Mouse (Mus musculus) megakaryocyte, adult 5-6 weeks (primary cell): ENCODE results near the gene Zfp689. TPM values are rescaled to one million over a fixed set of nuclear protein-coding genes. Genes with fewer than 3 reads are reported as not detected.
A peak's percentile ranks its signal among the peaks of the same experiment; 100 is the strongest.
"Not testable (repeated sequence)": the region's sequence is repeated elsewhere in the genome, so short reads cannot be mapped to it uniquely, and the experiment has no call there.

Experiments
- ATAC-seq: 2 replicates; pipeline ENCODE4 v1.8.0; 2016; ENCODE audit warnings: mild to moderate bottlenecking, inconsistent platforms; ENCODE audit not compliant: poor library complexity, severe bottlenecking
- total RNA-seq, 2 experiments: library from RNA; stranded (forward) in 1 of 2; stranded (reverse) in 1 of 2; fragments of 153-499, 151-499 nt in 1 of 2; fragments of 221-1000, 200-1000 nt in 1 of 2; gene quantifications; 2 replicates each; pipeline versions ENCODE4 v1.2.3 to v1.2.4; 2015 to 2017

Zfp689 gene
- total RNA-seq (2015) (1.2 and 1.6 TPM in 2 replicates), total RNA-seq (2017) (1.4 and 1.8 TPM in 2 replicates)

DNA sequence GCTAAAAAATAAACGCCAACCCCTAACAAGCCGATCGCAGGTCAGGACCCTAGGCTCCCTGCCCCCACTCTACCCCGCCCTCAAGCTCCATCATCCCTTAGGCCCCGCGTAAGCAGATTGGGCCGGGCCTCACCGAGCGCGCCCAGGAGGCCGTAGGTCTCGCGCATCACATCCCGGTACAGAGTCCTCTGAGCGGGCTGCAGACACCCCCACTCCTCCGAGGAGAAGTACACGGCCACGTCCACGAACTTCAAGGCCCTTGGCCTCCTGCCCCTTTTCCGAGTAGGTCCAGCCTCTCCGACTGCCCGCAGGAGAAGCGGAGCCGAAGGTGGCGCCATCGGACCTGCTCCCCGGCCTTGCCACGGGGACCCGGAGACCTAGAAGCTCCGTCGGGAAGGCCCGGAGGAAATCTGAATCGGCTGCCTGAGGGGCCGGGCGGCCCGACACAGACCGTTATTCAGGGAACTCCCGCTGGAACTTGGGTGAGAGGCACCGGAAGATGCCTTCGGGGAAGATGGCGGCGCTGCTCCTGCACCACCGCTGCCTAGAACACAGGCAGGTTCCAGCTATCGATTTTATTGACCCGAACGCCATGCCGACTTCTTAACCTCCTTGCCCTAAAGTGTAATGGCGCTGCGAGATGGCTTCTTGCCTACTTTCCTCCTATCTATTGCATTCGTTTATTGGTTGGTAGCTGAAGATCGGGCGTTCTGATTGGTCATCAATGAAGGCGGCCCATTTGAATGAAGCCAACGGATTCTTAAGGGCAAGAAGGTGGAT, at the start of gene Zfp689:
Zfp689 (minus strand) TSS at position 638 of the 780 bp plus-strand sequence.
- ATAC-seq: peak; percentile 96

DNA sequence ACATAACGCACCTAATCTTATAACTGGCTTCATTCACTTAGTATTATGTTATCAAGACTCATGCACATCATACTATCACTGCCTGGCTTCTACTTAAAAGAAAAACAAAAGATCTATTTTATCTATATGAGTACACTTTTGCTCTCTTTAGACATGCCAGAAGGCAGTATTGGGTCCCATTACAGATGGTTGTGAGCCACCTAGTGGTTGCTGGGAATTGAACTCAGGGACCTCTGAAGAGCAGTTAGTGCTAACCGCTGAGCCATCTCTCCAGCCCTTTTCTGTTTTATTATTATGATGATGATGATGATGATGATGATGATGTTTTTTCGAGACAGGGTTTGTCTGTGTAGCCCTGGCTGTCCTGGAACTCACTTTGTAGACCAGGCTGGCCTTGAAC, 49.4 kb upstream of the Zfp689 start:
- peak; percentile 30; the same call in 1 of the 2 replicates for ATAC-seq

DNA sequence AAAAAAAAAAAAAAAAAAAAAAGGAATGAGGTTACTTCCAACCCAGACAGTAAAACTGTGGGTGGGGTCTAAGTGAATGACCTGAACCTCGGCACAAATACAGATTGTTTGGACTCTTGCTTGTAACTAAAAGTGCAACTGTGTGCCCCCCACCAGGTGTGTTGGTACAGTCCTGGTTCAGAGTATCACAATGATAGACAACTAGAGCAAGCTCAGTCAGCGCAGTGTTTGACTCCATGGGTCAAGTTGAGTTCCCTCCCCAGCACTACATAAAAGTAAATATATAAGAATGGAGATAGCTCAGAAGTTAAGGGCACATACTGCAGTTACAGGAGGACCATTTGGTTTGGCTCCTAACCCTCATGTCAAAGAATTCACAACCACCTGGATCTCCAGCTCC, 48.4 kb upstream of the Zfp689 start:
- no peak for ATAC-seq

DNA sequence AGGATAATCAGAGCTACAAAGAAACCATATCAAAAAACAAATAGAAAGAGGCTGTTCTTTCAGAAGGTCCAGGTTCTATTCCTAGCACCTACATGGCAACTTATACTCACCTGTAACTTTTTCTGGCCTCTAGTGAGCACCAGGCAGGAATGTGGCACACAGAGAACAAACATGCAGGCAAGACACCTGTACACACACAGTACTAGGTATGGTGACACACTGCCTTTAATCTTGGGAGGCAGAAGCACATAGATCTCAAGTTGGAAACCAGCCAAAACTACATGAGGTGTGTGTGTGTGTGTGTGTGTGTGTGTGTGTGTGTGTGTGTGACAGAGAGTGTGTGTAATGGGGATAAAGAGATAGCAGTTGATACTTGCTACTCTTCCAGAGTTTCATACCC, 45.7 kb upstream of the Zfp689 start:
- ATAC-seq: no peak

DNA sequence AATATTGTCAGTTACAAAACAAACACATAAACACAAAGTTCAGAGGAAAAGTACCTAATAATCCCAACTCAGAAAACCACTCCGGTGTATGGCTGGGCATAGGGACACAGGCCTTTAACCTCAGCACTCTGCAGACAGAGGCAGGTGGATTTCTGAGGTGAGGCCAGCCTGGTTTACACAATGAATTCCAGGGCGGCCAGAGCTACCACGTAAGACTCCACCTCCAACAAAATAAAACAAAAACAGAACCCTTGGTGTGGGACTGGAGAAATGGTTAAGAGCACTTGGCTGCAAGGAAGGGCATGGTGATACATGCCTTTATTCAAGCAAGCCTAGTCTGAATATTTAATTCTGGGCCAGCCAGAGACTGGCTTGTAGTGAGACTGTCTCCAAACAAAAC, 42.9 kb upstream of the Zfp689 start:
- ATAC-seq: no peak

DNA sequence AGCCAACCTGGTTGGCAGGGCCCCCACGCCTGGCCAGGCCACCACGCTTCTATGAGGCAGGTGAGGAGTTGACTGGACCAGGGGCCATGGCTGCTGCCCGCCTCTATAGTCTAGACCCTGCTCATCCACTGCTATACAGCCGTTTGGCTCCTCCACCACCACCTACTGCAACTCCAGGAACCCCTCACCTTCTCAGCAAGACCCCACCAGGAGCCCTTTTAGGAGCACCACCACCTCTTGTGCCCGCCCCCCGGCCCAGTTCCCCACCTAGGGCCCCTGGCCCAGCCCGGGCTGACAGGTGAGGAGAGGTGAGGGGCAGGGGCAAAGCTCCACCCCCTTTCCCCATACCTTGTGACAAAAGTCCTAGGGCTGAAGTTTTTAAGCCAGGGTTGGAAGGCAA, 41.0 kb upstream of the Zfp689 start:
- no peak for ATAC-seq

DNA sequence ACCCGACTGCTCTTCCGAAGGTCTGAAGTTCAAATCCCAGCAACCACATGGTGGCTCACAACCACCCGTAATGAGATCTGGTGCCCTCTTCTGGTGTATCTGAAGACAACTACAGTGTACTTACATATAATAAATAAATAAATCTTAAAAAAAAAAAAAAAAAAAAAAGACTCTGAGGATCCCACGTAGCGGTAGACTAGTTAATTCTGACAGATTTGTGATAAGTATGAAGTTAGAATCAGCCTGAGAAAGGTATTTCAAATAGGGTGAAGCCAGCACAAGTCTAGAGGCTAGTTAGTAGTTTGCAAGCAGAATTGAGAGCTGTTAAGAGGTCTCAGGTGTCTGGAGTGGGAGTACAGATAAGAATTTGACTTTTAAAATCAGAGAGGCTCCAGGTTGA, 39.4 kb upstream of the Zfp689 start:
- ATAC-seq: not testable (repeated sequence)

DNA sequence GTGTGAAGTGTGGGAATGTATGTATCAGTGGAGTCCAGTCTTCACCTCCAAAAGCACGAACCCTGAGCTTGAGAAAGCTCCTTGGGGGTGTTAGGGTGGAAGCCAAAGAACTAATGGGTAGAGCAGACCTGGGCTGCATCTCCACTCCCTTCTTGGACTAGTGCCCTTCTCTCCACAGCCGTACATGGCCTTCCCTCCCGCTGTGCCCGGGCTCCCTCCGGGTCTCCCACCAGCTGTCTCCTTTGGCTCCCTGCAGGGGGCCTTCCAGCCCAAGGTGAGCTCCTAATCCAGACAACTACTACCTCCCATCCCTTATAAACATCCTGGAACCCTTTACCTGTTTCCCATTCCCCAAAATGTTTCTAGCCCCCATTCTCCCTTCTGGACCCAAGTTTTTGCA, 36.5 kb upstream of the Zfp689 start:
- ATAC-seq: no peak

DNA sequence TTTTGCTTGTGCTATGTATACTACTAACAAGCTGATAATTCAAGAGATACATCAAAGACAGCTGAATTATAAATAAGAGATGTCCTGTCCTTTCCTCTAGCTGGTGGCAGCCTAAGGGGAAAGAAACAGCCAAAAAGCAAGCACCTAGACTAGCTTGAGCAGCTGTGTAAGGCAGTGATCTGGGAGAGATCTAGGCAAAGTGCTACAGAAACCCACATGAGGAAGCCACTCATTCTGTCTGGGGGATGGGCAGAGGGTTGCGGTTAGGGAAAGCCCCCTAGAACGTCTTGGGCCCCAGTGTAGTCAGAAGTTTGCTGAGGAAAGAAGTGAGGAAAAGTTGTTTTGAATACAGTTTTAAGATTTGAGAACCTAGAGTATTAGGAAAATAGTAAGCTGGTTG, 31.4 kb upstream of the Zfp689 start:
- no peak for ATAC-seq

DNA sequence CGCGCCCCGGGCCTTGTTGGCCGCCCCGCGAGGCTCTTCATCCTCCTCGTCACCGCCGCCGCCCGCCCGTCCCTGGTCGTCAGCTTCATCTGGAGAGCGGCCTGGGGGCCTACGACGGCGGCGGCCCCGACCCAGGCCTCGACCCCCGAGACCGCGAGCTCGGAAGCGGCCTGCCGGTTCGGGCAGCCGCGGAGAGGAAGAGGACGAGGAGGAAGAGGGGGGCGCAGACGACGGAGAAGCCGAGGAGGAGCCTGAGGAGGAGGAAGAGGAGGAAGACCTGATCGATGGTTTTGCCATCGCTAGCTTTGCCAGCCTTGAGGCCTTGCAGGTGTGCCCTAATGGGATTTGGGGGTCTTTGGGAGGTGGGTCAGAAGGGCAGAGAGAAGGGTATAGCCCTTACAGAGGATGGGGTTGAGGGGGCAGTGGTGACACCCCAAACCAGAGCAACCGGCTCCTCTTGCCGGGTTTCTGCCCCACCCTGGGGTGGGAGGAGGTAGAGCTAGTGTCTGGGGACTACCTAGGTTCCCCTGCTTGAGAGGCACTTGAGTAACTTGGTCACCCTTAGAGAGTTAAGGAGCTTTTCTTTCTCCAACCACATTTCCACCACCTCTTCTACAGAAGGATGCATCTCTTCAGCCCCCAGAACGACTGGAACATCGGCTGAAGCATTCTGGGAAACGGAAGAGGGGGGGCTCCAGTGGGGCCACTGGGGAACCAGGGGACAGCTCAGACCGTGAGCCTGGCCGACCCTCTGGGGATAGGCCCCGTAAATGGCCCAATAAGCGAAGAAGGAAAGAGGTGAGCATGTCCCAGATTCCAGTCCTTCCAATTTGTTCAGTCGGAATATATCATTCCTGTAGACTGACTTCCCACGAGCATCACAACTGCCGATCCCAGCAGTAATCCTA, 30.6 kb upstream of the Zfp689 start:
- no peak for ATAC-seq

DNA sequence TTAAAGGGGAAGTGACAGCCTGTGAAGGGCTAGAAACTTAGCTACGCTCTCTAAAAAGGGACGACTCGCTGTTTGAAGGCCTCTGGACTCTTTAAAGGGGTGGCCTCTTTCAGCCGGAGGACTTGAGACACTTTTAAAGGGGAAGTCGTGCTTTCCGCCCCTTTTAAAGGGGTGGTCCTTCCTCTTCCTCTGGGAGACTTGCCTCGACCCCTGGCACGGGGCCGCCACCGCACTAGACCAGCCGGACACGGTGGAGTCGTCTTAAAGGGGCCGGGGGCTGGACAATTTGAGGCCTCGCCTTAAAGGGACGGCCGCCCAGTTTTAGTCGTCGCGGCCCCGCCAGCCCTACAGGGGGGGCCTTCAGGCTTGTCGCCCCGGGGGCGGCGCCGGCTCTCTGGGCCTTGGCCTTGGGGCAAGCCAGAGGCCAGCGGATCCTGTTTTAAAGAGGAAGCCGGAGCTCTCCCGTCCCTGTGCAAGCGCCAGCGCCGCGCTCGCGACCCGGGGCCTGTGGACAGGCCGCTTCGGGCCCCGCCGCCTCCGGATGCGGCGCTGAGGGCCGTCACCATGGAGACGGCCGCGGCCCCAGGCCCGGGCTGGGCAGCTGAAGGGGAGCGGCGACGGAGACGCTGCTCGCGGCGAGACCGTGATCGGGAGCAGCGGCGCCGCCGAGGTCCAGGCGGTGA, 29.8 kb upstream of the Zfp689 start, which contains the start of gene Fbrs:
Fbrs (plus strand) TSS at position 565 of the 683 bp plus-strand sequence.
- peak; percentile 49 for ATAC-seq

DNA sequence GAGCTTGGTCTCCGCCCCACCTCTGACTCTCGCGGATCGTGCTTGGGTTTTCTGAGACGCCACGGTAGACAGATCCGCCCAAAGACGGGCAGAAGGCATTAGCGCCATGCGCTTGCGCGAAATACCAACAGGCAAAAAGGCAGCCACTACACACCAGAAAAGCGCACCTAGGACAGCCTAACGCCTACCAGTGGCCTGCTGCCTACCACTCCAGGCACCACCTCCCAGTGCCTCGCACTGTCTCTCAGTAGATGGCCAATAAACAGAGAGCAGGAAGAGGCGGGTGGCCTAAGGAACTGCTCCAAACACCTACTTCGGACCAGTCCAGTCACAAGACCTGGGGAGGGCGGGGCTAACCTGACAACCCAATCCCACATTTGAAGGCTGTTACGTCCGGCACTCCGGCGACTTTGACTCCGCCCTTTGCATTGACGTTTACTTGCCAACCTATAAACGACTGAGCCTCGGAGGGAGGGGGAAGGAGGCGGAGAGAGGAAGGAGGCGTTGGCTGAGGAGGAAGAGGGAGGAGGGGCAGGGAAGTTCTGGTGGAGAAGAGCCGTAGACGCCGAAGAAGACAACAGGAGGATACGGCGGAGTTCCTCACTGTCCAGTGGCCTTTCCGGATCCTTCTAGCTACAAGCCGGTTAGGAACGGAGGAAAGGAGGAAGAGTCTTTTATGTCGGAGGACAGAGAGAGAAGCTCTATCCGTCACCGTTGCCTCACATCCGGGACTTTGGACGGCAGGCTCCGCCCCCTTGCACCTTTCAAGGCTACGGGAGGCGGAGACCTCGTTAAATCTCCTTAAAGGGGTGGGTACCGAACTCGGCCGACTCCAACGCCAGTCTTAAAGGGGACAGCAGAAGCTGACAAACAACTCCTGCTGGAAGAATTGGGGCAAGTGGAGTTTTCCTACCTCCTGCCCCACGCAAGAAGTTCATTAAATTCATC, 29.0 kb upstream of the Zfp689 start:
- peak; percentile 78 for ATAC-seq

DNA sequence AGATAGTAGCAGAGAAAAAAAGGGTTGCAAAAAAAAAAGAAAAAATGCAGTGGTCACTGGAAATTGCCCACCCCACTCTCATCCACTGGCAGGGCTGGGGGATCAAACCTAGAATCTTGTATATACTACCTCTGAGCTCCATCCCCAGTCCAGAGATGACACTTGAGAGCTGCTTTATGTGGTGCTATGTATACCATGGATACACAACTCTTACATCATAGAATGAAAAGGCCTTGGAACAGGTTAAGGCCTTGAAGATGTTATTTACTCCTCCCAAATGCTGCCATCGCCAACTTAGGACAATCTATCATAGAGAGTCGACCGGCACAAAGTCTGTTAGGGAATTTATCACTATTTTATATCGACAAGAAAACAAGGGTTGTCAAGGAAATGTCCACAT, 27.9 kb upstream of the Zfp689 start:
- ATAC-seq: no peak

DNA sequence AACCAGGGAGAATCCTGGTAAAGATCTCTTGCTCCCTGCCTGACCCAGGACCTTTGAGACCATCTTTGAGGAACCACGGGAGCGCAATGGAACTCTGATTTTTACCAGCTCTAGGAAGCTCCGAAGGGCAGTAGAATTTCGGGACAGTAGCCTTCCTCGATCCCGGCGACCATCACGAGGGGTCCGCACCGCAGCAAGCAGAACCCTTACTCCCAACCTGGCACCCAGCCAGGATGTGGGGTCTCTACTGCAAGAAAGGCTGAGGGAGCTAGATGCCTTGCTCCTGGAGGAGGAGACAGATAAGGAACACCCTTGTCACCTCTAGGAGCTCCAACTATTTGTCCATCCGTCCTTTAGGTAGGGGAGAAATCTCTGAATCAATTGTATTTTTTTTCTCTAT, 27.4 kb upstream of the Zfp689 start:
- no peak for ATAC-seq

DNA sequence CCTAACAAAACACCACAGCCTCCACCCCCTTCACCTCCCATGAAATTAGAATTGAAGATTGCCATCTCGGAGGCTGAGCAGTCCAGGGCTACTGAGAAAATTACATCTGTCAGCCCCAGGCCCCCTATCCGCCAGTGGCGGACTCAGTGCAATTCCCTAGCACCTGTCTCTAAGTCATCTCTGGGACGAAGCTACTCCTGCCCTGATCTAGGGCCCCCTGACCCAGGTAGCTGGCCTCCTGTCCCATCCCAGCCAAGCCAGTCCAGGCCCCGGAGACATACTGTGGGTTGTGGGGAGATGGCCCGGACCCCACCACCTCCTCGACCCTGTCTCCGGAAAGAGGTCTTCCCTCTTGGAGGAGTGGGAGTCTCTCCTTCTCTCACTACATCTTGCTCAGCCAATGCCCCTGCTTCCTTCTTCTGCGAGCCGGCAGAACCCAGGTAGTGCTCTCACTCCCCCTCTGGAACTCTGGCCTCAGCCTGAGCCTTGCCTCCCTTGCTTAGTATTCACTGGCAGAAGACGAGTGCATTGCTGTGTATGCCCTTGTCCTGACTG, 26.3 kb upstream of the Zfp689 start:
- no peak for ATAC-seq

DNA sequence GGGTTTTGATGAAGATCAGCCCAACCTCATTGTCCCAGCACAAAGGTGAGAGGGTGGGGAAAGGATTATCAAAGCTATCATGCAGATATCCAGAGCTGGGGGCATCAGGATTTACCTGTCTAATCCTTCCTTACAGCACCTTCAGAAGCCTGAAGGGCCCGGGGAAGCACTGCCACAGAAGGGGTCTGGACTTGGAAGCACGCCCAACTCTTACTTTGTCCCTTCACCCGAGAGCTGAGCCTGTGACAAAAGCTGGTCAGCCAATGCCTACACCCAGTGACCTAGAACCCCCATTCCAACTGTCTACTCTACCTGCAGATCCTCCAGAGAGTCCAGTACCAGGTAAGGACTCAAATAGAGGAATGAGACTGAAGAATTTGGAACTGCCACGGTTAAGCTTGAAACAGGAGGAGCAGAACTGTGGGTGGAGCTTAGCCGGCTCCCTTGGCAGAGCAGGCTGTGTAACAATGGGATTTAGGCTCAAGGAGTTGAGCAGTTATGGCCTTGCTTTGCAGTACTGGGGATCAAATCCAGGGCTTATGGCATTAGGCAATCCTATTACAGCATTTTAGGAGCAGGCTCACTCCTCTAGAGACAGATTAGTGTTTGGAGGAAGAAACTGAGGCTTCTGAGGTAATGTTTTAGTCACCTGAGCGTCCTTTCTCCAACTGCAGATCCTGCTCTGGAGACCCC, 25.6 kb upstream of the Zfp689 start:
- ATAC-seq: no peak

DNA sequence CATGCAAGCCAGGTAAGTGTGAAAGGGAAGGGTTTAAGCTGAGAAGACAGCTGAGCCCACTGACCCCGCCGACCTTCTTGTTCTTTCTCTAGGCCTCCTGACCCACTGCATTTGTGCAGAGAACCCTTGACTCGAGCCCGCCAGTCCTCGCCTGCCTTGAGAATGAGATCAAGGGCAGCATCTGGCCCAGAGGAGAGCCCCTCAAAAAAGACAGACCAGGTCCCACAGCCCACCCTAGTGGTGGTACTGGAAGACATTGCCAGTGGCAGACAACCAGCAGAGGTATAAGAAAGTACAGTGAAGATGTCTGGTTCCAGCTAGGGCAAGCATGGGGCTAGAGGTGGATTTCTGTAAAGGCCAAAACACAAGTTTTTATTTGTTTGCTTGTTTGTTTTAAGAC, 24.7 kb upstream of the Zfp689 start:
- no peak for ATAC-seq

DNA sequence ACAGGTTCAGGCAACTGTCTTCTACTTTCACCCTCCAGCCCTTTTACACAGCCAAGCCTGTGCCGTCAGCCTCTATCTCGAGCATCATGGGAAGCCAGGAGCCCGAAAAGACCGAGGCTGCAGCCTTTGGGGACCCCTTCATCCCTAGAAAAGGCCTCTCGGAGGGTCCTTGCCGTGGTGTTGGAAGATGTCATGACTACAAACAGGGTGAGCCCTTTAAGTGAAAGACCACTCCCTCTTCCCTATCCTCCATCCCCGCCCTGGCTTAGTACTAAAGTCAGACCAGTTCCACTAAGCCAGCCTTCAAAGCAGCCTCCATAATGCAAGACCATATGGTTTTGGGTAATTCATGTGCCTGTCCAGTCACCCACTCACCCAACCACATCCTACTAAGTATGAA, 23.1 kb upstream of the Zfp689 start:
- no peak for ATAC-seq

DNA sequence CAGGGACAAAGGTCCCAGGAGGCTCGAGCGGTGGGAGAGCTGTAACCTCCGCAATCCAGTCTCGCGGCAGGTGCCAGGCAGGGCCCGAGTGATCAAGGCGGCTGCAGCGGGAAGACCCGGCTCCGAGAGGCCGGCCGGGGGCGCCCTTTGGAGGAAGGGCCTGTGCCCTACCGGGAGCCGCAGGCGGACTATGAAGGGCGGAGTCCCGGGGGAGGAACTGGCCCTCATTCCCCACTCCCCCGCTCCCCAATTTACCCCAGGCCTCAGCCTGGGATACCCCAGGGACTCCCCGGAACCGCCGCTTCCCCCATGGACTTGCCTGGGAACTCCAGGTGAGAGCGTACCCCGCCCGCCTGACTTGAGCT, 22.7 kb upstream of the Zfp689 start:
- peak; percentile 47 for ATAC-seq
